Mouse (Mus musculus) granulocyte monocyte progenitor cell, adult 5-6 weeks (primary cell): ENCODE results near the gene Samm50. TPM values are rescaled to one million over a fixed set of nuclear protein-coding genes. Genes with fewer than 3 reads are reported as not detected.

Experiments used
- total RNA-seq, 2 experiments: library from RNA; stranded (forward) in 1 of 2; stranded (reverse) in 1 of 2; fragments of 200-712, 200-1000 nt in 1 of 2; fragments of >200 nt in 1 of 2; fragmentation: Nextera tagmentation in 1 of 2; gene quantifications; 2 replicates each; pipeline ENCODE4 v1.2.3; 2014 to 2017

Gene Samm50
- total RNA-seq, 2 experiments from 2014 or later: 41.9 to 51.4 TPM

Other genes starting within 250 kb of the Samm50 start
- not detected in 2 replicates for gene Efcab6, start 126.9 kb upstream of the Samm50 start, total RNA-seq (2014; fragmentation: Nextera tagmentation)
- not detected in 2 replicates for gene Efcab6, start 126.9 kb upstream of the Samm50 start, total RNA-seq (2017)
- gene Sult4a1, start 86.5 kb upstream of the Samm50 start, total RNA-seq (2014; fragmentation: Nextera tagmentation): not detected in 2 replicates
- gene Sult4a1, start 86.5 kb upstream of the Samm50 start, total RNA-seq (2017): not detected in 2 replicates
- gene Pnpla5, start 69.1 kb upstream of the Samm50 start, total RNA-seq (2014; fragmentation: Nextera tagmentation): not detected in 2 replicates
- gene Pnpla5, start 69.1 kb upstream of the Samm50 start, total RNA-seq (2017): not detected in 2 replicates
- gene Pnpla3, start 24.4 kb upstream of the Samm50 start, total RNA-seq (2014; fragmentation: Nextera tagmentation): not detected in 2 replicates
- not detected in 2 replicates for gene Pnpla3, start 24.4 kb upstream of the Samm50 start, total RNA-seq (2017)
- 3.9 and 4.3 TPM in 2 replicates for gene Parvb, start 39.8 kb downstream of the Samm50 start, total RNA-seq (2014; fragmentation: Nextera tagmentation)
- 0.36 and 0.43 TPM in 2 replicates for gene Parvb, start 39.8 kb downstream of the Samm50 start, total RNA-seq (2017)
- 154 and 178 TPM in 2 replicates for gene Parvg, start 131.8 kb downstream of the Samm50 start, total RNA-seq (2014; fragmentation: Nextera tagmentation)
- 215 and 279 TPM in 2 replicates for gene Parvg, start 131.8 kb downstream of the Samm50 start, total RNA-seq (2017)